Mouse (Mus musculus) liver, adult 2 months (tissue): ENCODE data around the gene Uso1.

Experiments used
- CTCF ChIP-seq: fragments of 200-500 bp; IDR thresholded peaks from 2 replicates; pipeline ENCODE4 v1.5.1; 2011; ENCODE audit warnings: low read depth, low read length, control low read depth
- POLR2A ChIP-seq: fragments of 200-500 bp; IDR thresholded peaks from 2 replicates; pipeline ENCODE4 v1.6.1; 2011; ENCODE audit warnings: low read length, control low read depth; ENCODE audit not compliant: insufficient read depth; ENCODE audit errors: extremely low read depth

DNA sequence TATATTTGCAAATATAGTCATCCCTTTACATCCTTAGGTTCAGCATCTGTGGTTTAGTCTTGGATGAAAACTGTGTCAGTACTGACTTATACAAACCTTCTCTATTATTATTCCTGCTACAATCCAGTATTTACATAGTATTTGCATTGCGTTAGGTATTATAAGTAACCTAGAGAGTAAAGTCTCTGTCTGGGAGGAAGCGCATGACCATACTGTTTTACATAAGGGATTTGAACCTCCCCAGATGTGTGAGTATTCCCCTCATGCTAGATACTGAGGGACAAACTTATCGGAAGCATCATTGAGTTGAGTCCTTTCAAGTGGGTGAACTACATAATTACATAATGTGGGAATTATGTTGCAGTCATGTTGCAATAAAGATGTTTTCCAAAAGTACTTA lies 91.8 kb downstream of the Uso1 start:
- TF ChIP-seq CTCF (no peak), POLR2A (no peak)
